Mouse (Mus musculus): ENCODE data around the gene Lgals3bp.

Lgals3bp gene

GRCm38 (mm10) chr11:118362971-118363518 is 38.8 kb downstream of the Lgals3bp start:
- no peak for DNase-seq (ENCODE audit: low spot score in 2 of 2)

GRCm38 (mm10) chr11:118362501-118362900 is 39.4 kb downstream of the Lgals3bp start:
- DNase-seq (ENCODE audit: low spot score in 2 of 2) = no peak

GRCm38 (mm10) chr11:118360907-118361341 is 41.0 kb downstream of the Lgals3bp start:
- DNase-seq (ENCODE audit: low spot score in 2 of 2) = no peak

- no peak for DNase-seq (ENCODE audit: low spot score in 2 of 2)
These were observed 41.4 kb downstream of the Lgals3bp start for GRCm38 (mm10) chr11:118360491-118360890.

GRCm38 (mm10) chr11:118355640-118356039 is 46.3 kb downstream of the Lgals3bp start, which contains the start of gene Timp2:
Gene Timp2 (minus strand): TSS chr11:118355740.
- no peak for DNase-seq (ENCODE audit: low spot score in 2 of 2)

GRCm38 (mm10) chr11:118355205-118355604 is 46.7 kb downstream of the Lgals3bp start:
- DNase-seq (ENCODE audit: low spot score in 2 of 2) = peak; percentile 71 to 79

DNA sequence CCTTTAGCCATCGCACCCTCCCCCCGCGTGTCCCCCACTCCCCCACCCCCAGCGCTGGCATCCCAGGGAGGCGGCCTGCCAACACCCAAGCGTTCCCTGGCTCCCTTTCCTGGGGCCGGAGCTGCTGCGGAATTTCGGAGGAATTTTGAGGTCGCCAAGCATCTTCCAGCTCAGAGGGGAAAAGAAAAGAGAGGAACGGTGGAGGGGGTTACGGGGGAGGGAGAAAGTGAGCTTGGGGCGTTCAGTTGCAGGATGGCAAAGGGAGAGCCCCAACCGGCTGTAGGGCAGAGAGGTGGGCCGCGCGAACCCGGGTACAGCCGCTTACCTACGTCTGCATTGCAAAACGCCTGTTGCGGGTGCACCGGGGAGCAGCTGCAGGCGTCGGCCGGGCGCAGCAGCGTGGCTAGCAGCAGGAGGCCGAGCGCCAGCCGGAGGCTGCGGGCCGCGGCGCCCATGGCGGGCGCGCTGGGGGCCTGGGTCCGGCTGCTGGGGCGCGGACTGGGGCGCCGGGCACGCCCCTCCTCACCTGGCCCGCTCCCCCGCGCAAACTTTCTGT is 47.2 kb downstream of the Lgals3bp start:
- no peak for DNase-seq (ENCODE audit: low spot score in 2 of 2)

GRCm38 (mm10) chr11:118349494-118349893 is 52.4 kb downstream of the Lgals3bp start:
- DNase-seq (ENCODE audit: low spot score in 2 of 2) = no peak

- no peak for DNase-seq (ENCODE audit: low spot score in 2 of 2)
These were observed 53.0 kb downstream of the Lgals3bp start for GRCm38 (mm10) chr11:118348877-118349276.

DNA sequence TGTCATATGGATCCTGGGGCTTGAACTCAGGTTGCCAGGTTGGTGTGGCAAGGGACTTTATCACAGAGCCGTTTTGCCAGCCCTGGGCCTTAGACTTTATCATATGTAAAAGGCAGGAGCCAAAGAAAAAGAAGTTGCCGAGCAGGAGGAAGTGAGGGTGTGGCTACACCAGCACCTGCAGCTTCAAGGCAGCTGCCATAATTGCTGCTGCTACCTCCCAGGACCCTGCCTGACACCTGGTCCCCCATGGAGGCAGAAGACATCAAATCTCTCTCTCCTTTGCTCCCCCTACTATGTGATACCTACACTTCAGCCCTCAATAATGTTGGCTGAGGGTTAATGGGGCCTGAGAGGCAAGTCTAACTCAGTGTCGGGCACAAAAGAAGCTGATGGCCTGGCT is 53.5 kb downstream of the Lgals3bp start:
- no peak for DNase-seq (ENCODE audit: low spot score in 2 of 2)

GRCm38 (mm10) chr11:118347911-118348310 is 54.0 kb downstream of the Lgals3bp start:
- no peak for DNase-seq (ENCODE audit: low spot score in 2 of 2)

- no peak for DNase-seq (ENCODE audit: low spot score in 2 of 2)
These were observed 54.5 kb downstream of the Lgals3bp start for GRCm38 (mm10) chr11:118347391-118347790.

- no peak for DNase-seq (ENCODE audit: low spot score in 2 of 2)
These were observed 55.3 kb downstream of the Lgals3bp start for GRCm38 (mm10) chr11:118346395-118347096.

DNA sequence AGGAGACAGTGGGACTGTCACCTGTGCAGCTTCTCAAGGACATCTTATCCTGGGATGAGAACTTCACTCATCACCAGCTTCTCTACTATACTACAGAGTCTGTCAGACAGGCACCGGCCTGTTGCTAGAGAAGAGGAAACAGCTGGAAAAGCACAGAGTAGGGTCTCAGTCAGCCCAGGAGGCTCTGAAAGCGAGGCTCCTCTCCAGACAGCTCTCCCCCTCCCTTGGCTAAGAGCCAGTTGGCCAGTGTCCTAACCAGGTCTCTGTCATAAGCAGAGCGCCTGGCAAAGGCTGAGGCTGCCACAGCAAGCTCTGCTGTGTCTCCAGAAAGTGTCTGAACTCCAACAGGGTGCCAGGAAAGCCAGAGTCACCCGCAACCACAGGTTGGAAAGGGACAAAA is 56.2 kb downstream of the Lgals3bp start:
- no peak for DNase-seq (ENCODE audit: low spot score in 2 of 2)

DNA sequence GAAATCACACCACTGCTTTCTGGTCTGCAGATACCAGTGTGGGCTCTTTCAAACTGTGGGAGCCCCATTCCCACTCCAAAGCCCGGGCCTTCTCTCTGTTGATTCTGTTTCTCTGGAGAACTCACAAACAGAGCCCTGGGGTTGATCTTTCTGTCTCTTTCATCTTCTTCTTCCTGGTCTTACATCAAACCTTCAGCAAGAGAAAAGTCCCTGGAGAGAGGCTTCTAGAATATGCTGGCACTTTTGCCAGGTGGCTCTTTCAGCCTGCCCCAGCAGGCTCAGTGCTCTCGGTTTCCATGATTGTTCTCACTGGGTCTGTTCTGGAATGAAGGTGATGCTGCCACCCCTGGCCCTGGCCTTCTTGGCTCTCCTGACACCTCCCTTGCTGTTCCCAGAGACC is 58.3 kb downstream of the Lgals3bp start:
- no peak for DNase-seq (ENCODE audit: low spot score in 2 of 2)

Data from frontal cortex, postnatal 14 days (tissue).